Mouse (Mus musculus): ENCODE data around the gene Cybrd1.

Cybrd1 gene

DNA sequence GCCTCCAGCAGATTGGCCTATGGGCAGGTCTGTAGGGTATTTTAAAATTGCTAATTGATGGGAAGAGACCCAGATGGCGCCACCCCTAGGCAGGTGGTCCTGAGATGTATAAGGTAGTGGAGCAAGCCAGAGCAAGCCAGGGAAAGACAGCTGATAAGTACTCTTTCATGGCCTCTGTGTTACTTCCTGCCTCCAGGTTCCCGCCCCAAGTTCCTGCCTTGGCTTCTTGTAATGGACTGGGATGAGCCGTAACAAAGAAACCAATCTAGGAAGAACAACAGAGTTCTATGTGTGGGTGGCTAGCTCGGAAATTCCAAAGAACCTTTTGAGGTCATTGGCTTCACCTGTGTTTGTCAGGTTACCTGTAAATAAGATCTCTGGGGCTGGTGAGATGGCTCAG, 49.5 kb downstream of the Cybrd1 start:
- in situ Hi-C loops (cut with MboI, MseI), result loop anchor here (25.0 kb wide), 1 partner anchor 1020 kb away; no protein-coding TSS in a partner anchor

DNA sequence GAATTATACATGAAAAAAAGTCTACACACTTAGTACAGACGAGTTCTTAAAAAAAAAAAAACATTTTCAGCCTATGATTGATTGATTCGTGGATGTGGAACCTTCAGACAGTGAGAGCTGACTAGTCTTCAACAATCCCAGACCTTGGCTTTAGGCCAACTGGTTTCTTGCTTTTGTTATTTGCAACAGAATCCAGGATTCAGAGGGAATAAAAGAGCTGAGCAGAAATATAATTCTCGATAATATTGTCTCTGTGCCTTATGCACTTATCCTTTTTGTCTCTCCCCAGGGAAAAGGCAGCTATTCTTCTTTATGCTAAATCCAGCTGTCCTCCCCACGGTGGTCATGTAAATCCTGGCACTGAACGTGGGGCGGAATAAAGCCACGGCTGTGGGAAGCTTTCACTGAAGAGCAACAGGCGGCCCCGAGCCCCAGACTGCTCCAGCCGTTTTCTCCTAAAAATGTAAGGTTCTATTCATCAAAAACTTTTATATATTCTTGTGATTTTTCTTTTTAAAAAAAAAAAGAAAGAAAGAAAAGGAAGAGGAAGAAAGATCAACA, 50.8 kb downstream of the Cybrd1 start:
- in situ Hi-C loops (cut with MboI, MseI), result loop anchor here (25.0 kb wide), 1 partner anchor 1019 kb away; no protein-coding TSS in a partner anchor

DNA sequence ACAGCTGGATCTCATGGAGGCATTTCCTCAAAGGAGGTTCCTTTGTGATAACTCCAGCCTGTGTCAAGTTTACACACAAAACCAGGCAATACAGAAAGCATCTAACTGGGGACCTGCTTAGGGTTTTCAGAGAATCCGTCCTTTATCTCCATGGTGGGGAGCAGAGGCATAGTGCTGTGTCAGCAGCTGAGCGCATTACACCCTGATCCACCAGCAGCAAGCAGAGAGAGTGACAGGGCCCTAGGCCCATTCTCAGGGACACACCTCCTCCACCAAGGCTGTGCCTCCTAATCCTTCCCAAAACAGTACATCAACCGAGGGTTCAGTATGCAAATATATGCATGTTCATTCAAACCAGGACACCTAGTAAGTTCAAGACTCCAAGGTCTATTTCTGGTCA, 55.3 kb downstream of the Cybrd1 start:
- in situ Hi-C loops (cut with MboI, MseI), result loop anchor here (25.0 kb wide), 1 partner anchor 1014 kb away; no protein-coding TSS in a partner anchor

DNA sequence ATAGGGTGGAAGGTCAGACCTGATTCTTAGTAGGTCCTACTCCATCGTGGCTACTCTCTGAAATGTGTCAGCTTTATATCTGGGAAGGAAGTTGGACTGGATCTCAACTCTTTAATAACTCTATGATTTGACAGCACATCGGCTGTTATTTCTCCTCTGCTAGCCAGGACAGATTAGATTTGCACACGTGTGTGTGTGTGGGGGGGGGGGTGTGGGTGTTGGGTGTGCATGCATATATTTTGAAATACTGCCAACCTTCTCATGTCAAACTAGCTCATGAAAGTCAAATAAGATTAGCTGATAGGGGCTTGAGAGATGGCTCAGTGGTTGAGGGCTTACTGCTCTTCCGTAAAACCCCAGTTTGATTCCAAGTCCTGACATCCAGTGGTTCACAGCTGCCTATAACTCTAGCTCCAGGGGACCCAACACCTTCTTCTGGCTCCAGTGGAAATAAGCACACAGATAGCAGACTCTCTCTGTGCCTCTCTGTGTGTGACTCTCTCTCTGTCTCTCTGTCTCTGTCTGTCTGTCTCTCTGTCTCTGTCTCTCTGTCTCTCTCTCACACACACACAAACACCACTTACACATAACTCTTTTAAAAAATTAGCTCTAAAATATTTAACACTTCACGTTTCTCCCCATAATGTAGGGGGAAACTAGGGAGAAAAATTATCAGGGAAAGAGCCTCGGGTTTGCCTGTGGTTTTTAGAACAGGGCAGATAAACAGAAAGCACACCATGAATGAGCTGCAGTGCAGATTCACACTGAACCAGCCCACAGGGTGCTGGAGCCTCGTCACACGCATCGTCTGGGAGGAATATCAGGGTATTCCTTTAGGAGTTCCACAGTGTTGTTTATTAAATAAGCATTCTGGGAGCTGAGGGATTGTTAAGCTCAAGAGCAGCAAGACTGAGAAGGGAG, 58.9 kb downstream of the Cybrd1 start:
- in situ Hi-C loops (cut with MboI, MseI), result no loop called here

DNA sequence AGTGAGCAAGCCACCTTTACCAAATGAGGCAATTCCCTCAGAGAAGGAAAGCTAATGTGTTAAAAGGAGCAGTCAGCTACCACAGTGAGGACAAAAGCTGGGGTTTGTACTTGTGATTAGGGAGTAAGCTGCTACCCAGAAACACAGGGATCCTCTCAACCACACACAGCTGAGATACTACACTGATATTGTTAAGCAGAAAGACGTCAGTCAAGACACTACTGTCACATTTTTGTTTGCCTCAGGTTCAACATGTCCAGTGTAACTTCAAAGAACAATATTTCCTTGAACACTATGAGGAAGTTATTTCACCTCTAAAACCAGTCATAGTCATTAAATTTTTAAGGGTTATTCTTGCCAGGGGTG, 59.5 kb downstream of the Cybrd1 start:
- in situ Hi-C loops (cut with MboI, MseI), result no loop called here

DNA sequence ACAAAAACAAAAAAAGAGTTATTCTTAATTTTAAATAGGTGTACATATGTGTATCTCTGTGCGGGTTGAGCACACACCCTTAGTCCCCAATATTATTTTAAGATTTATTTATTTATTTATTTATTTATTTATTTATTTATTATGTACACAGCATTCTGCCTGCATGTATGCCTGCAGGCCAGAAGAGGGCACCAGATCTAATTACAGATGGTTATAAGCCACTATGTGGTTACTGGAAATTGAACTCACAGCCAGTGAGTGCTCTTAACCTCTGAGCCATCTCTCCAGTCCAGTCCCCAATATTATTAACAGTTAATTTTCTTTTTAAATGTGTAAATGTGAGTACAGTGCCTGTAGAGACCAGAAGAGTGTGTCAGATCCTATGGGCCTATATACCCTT, 60.0 kb downstream of the Cybrd1 start:
- in situ Hi-C loops (cut with MboI, MseI), result no loop called here

DNA sequence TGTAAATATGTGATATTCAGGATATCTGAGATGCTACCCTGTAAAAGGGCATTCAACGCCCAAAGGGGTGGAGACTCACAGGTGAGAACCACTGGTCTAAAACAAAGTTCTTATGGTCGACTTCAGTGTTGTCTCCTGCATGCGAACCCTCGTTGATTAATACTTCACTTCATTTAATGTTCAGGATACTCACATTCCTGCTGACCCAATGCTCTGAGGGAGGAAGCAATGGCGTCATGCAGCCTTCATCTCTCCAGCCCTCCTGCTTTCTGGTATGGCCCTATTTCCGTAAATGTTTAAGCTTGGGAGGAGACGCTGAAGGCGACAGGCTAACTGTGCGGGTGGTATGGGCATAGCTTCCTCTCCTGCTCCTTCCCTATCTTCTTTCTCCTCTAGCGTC, 62.0 kb downstream of the Cybrd1 start:
- in situ Hi-C loops (cut with MboI, MseI), result no loop called here

DNA sequence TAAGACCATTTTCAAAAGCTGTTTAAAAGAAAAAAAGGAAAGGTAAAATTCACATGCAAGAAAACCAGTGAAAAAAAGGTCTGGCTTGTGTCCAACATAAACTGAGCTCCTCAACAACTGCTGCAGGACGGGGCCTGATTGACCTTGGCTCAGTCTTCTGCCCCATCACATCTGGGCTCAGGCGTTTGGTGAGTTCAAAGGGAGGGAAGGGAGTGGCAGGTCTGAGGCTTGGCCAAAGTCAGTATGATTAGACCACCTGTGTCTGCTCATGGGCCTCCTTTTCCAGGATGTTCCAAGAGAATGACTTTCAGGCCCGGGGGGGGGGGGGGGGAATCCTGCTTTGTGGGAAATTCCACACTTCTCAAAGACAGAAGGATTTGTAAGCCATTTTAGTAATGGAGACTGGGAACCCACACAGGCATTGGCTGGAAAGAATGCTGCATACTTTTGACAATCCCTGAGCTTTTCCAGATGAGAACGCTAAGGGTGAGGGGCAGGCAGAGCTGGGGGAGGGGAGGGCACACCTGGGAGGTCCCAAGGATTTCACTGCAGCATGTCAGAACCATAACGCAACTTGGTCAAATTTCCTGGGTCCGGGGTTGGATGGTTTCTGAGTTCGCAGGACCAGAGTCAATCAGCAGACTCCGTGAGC, 63.0 kb downstream of the Cybrd1 start:
- in situ Hi-C loops (cut with MboI, MseI), result no loop called here

DNA sequence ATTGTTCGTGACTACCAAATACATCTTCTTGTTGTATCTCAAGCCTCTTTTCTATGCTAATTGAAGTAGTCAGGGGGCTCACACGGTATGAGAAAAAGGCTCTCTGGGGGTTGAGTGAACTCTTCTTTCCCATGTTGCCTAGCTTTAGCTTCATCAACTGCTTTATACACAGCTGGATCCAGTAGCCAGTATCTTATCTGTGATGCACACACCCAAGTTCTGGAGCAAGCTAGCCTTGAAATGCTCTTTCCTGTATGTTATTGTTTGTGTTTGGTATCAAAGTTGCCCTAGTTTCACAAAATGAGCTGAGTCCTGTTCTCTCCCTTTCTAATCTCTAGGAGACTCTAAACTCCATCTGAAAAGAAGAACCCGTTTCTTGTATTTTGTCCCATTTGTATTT, 70.2 kb downstream of the Cybrd1 start:
- in situ Hi-C loops (cut with MboI, MseI), result no loop called here

DNA sequence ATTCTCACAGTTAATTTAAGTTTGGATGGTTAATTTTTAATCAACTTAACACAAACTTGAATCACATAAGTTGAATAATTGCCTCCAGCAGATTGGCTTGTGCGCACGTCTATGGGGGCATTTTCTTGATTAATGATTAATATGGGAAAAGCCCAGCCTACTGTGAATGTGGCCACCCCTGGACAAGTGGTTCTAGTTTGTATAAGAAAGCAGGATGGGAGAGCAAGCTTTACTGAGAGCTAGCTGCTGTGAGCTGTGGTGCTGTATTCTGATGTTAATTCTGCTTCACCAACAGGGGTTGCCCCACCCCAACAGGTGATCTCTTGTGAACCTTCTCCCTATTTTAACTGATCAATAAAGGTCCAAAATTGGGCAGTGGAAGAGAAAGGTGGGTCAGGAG, 71.1 kb downstream of the Cybrd1 start:
- in situ Hi-C loops (cut with MboI, MseI), result no loop called here

DNA sequence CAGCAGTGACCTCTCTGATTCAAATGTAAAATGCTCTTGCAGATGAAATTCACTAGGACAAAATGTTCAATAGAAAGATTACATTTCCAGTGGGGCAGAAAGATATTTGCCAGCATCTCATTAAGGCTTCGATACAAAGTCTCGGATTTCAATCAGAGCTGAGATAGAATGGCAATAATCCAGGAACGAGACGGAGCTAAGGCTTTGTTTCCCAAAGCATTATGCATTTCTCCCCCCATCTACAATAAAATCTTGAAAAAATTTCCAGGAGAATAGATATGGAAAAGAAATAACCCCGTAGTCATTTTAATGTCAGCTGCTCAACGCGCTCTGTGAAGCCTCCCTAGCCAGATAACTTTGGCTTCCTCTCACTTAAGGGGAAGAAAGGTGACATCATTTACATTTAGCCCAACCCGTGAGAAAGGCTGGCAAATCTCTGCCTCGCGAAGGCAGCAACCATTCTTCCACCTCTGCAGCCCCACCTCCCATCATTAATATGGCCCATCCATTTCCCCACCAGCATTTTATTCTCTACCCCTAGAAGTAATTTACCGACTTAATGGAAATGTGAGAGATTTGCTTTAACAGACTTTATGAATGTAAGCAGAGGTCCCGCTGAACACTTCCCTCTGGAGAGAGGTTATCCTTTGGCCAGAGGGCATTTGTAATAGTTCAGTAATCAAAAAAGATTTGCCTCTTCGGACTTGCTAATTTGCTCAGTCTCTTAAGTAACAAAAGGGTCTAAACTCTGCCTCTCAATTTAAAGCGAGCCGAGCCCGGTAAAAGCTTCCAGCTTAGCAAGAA, 73.9 kb downstream of the Cybrd1 start:
- in situ Hi-C loops (cut with MboI, MseI), result no loop called here

DNA sequence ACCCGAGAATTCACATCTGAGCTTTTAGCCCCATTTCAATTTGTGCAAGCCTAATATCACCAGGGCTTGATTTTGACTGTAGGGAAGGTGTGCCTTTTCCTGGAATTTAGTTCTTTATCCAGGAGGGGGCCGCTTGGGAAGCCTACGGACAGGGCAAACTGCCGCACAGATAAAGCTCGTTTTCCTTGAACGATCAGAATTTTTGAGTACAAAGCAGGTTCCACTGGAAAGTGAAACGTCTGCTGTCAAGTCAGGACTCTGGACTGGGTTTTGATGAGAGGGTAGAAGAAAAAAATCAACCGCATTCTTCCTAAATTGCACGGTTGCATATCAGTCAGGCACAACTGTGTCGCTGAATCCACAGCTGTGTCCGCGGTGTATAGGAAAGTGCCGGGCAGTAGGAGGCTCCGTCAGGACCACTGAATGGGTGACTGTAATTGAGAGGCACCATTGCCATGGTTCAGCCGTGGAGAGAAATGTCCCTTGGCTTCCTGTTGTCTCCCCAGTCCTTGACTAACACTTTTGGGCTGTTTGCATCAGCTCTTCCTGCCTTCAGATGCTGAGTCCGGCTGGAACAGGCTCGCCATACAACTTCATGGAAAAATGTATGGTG, 74.6 kb downstream of the Cybrd1 start:
- in situ Hi-C loops (cut with MboI, MseI), result no loop called here
